Mouse (Mus musculus): ENCODE measurements at regions not wholly inside any gene's neighbourhood (a gene's known extent, or its start where the extent isn't known, plus 50 kb on each side); places are given as distances from the start of the nearest gene placed in this dataset.

- DNase-seq (ENCODE audit: low read depth, low spot score) = no peak
These were observed 257.2 kb downstream of the Nuak1 start for GRCm38 (mm10) chr10:84183239-84183638.

- no peak for DNase-seq (ENCODE audit: low read depth, low spot score)
These were observed 253.9 kb downstream of the Nuak1 start for GRCm38 (mm10) chr10:84186466-84186865.

- DNase-seq (ENCODE audit: low read depth, low spot score) = no peak
These were observed 241.4 kb downstream of the Nuak1 start for GRCm38 (mm10) chr10:84199035-84199434.

- DNase-seq (ENCODE audit: low read depth, low spot score) = no peak
These were observed 238.6 kb downstream of the Nuak1 start for GRCm38 (mm10) chr10:84201785-84202184.

- DNase-seq (ENCODE audit: low read depth, low spot score) = no peak
These were observed 228.2 kb downstream of the Nuak1 start for GRCm38 (mm10) chr10:84212096-84212785.

GRCm38 (mm10) chr10:84214812-84215211 lies 225.6 kb downstream of the Nuak1 start:
- no peak for DNase-seq (ENCODE audit: low read depth, low spot score)

- DNase-seq (ENCODE audit: low read depth, low spot score) = no peak
These were observed 211.0 kb downstream of the Nuak1 start for GRCm38 (mm10) chr10:84229224-84229921.

- DNase-seq (ENCODE audit: low read depth, low spot score) = no peak
These were observed 210.2 kb downstream of the Nuak1 start for GRCm38 (mm10) chr10:84230011-84230781.

- no peak for DNase-seq (ENCODE audit: low read depth, low spot score)
These were observed 205.4 kb downstream of the Nuak1 start for GRCm38 (mm10) chr10:84235006-84235405.

- no peak for DNase-seq (ENCODE audit: low read depth, low spot score)
These were observed 204.2 kb downstream of the Nuak1 start for GRCm38 (mm10) chr10:84236236-84236635.

GRCm38 (mm10) chr10:84238279-84238963 lies 202.0 kb downstream of the Nuak1 start:
- peak; percentile 81 for DNase-seq (ENCODE audit: low read depth, low spot score)

GRCm38 (mm10) chr10:84243283-84243682 lies 197.1 kb downstream of the Nuak1 start:
- DNase-seq (ENCODE audit: low read depth, low spot score) = no peak

- no peak for DNase-seq (ENCODE audit: low read depth, low spot score)
These were observed 191.1 kb downstream of the Nuak1 start for GRCm38 (mm10) chr10:84249346-84249745.

GRCm38 (mm10) chr10:84260931-84261650 lies 179.3 kb downstream of the Nuak1 start:
- no peak for DNase-seq (ENCODE audit: low read depth, low spot score)

GRCm38 (mm10) chr10:84262943-84263342 lies 177.5 kb downstream of the Nuak1 start:
- no peak for DNase-seq (ENCODE audit: low read depth, low spot score)

GRCm38 (mm10) chr10:84285832-84286506 lies 154.4 kb downstream of the Nuak1 start:
- DNase-seq (ENCODE audit: low read depth, low spot score) = no peak

- no peak for DNase-seq (ENCODE audit: low read depth, low spot score)
These were observed 146.0 kb downstream of the Nuak1 start for GRCm38 (mm10) chr10:84294422-84294821.

GRCm38 (mm10) chr10:84296168-84296567 lies 144.2 kb downstream of the Nuak1 start:
- no peak for DNase-seq (ENCODE audit: low read depth, low spot score)

GRCm38 (mm10) chr10:84301561-84301960 lies 138.8 kb downstream of the Nuak1 start:
- DNase-seq (ENCODE audit: low read depth, low spot score) = no peak

- peak; percentile 18 for DNase-seq (ENCODE audit: low read depth, low spot score)
These were observed 137.4 kb downstream of the Nuak1 start for GRCm38 (mm10) chr10:84302821-84303520.
